Mouse (Mus musculus): ENCODE results near the gene Rps6ka3.
A peak's percentile ranks its signal among the peaks of the same experiment; 100 is the strongest.

Rps6ka3 gene

GRCm38 (mm10) chrX:159321342-159321741 is 111.2 kb downstream of the Rps6ka3 start:
- DNase-seq (ENCODE audit: low read depth): peak; percentile 59

- DNase-seq (ENCODE audit: low read depth): no peak
These were observed 154.4 kb downstream of the Rps6ka3 start for GRCm38 (mm10) chrX:159364506-159364905.

- DNase-seq (ENCODE audit: low read depth): peak; percentile 89
These were observed 162.0 kb downstream of the Rps6ka3 start, which contains the start of gene Eif1ax for GRCm38 (mm10) chrX:159371831-159372752. Gene Eif1ax (plus strand): TSS chrX:159372178.

GRCm38 (mm10) chrX:159372753-159373144 is 162.6 kb downstream of the Rps6ka3 start:
- no peak for DNase-seq (ENCODE audit: low read depth)

GRCm38 (mm10) chrX:159387105-159387504 is 177.0 kb downstream of the Rps6ka3 start:
- DNase-seq (ENCODE audit: low read depth): no peak

GRCm38 (mm10) chrX:159388953-159389352 is 178.8 kb downstream of the Rps6ka3 start:
- no peak for DNase-seq (ENCODE audit: low read depth)

GRCm38 (mm10) chrX:159390347-159390962 is 180.3 kb downstream of the Rps6ka3 start:
- DNase-seq (ENCODE audit: low read depth): no peak

GRCm38 (mm10) chrX:159391239-159391638 is 181.1 kb downstream of the Rps6ka3 start:
- no peak for DNase-seq (ENCODE audit: low read depth)

- DNase-seq (ENCODE audit: low read depth): peak; percentile 63
These were observed 199.1 kb downstream of the Rps6ka3 start for GRCm38 (mm10) chrX:159409253-159409652.

- DNase-seq (ENCODE audit: low read depth): peak; percentile 8
These were observed 204.2 kb downstream of the Rps6ka3 start, which contains the start of gene Map7d2 for GRCm38 (mm10) chrX:159414130-159414828. Gene Map7d2 (plus strand): TSS chrX:159414572.

GRCm38 (mm10) chrX:159414829-159415673 is 204.9 kb downstream of the Rps6ka3 start:
- peak; percentile 8 for DNase-seq (ENCODE audit: low read depth)
